Mouse (Mus musculus) CH12.LX (cell line): ENCODE results near the gene Vax2.

Experiments
- CTCF ChIP-seq, 2 experiments: IDR thresholded peaks in 1 of 2; conservative IDR thresholded peaks in 1 of 2; 2 replicates each; pipeline ENCODE4 v1.5.1; 2011 to 2012; ENCODE audit warnings: low read depth in 2 of 2, low read length in 2 of 2, improper control_type of control experiment in 1 of 2, inconsistent platforms in 1 of 2, mild to moderate bottlenecking in 1 of 2, moderate library complexity in 1 of 2
- EP300 ChIP-seq: IDR thresholded peaks from 2 replicates; pipeline ENCODE4 v1.6.1; 2011; ENCODE audit warnings: low read length, improper control_type of control experiment
- IRF4 ChIP-seq: IDR thresholded peaks from 2 replicates; pipeline ENCODE4 v1.6.1; 2014; ENCODE audit warnings: low read depth, mild to moderate bottlenecking, inconsistent platforms, low read length, improper control_type of control experiment
- KAT2A ChIP-seq: IDR thresholded peaks from 2 replicates; pipeline ENCODE4 v1.6.1; 2012; ENCODE audit warnings: low read length, improper control_type of control experiment, inconsistent platforms; ENCODE audit not compliant: insufficient replicate concordance
- MAFK ChIP-seq: IDR thresholded peaks from 2 replicates; pipeline ENCODE4 v1.6.1; 2011; ENCODE audit warnings: low read length, improper control_type of control experiment; ENCODE audit not compliant: insufficient replicate concordance
- MAX ChIP-seq: IDR thresholded peaks from 2 replicates; pipeline ENCODE4 v1.6.1; 2011; ENCODE audit warnings: low read length, improper control_type of control experiment
- MEF2A ChIP-seq: IDR thresholded peaks from 2 replicates; pipeline ENCODE4 v1.6.1; 2014; ENCODE audit warnings: low read depth, mild to moderate bottlenecking, inconsistent platforms, low read length, improper control_type of control experiment, borderline replicate concordance
- POLR2AphosphoS2 ChIP-seq: IDR thresholded peaks from 2 replicates; pipeline ENCODE4 v1.6.1; 2011; ENCODE audit warnings: low read depth, low read length, improper control_type of control experiment
- UBTF ChIP-seq: IDR thresholded peaks from 2 replicates; pipeline ENCODE4 v1.6.1; 2012; ENCODE audit warnings: low read depth, mild to moderate bottlenecking, inconsistent platforms, low read length, improper control_type of control experiment, moderate library complexity

DNA sequence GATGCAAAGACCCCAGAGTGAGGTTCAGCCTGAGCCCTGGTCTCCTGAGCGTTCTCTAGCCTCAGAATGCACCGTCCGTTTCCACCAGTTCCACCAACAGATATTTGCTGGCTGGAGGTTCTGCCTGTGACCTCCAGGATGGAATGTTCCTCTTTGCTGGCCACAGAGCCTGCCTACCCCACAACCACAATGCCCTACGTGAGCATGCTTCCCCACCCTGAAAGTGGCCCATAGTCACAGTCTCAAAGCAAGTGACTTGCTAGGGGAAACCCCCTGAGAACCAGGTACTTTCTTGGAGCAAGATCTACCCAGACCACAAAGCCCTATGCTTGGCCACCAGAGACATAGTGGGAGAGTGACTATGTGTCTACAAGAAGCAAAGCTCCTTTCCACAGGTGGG lies 21.7 kb upstream of the Vax2 start:
- TF ChIP-seq POLR2AphosphoS2 (no peak), CTCF (conservative IDR thresholded peaks at IDR 0.05 in 1 of 2, IDR thresholded peaks at IDR 0.05 in 1 of 2; ENCODE audit: low read depth in 2 of 2, low read length in 2 of 2) (no peak), MAFK (peak; percentile 70), IRF4 (peak; percentile 69), MAX (no peak; the same call in 1 of the 2 replicates), KAT2A (no peak), EP300 (peak; percentile 64), UBTF (no peak), MEF2A (peak; percentile 32; the same call in 1 of the 2 replicates)
